Mouse (Mus musculus): ENCODE data around the gene Myl3. TPM values are rescaled to one million over a fixed set of nuclear protein-coding genes. Genes with fewer than 3 reads are reported as not detected.

Myl3 gene
- polyA plus RNA-seq, 1 experiment from 2014 or later = 0.66 TPM

GRCm38 (mm10) chr9:110718810-110719209 lies 22.9 kb upstream of the Myl3 start:
- H3K9ac ChIP-seq (replicated peaks; ENCODE audit: low read depth, low read length) = no peak overlapping the region
- no peaks in the 10 kb centered on the region for H3K9me3 ChIP-seq (ENCODE audit: control insufficient read depth, low read length)
- no peak for ATAC-seq (ENCODE audit: low read depth)
- H3K27me3 ChIP-seq (ENCODE audit: control insufficient read depth, insufficient read depth, low read length) = no peaks in the 10 kb centered on the region
- H3K4me1 ChIP-seq (ENCODE audit: control insufficient read depth, insufficient read depth, low read length) = no peaks in the 10 kb centered on the region
- no peak overlapping the region for H3K27ac ChIP-seq (ENCODE audit: low read depth, low read length)
- no peaks in the 10 kb centered on the region for H3K36me3 ChIP-seq (ENCODE audit: control insufficient read depth, insufficient read depth, low read length)
- no peak overlapping the region for H3K4me2 ChIP-seq (ENCODE audit: low read depth, low read length)
- 79% methylated on average over 3 of the region's 3 CpGs for WGBS
- no peak overlapping the region for H3K4me3 ChIP-seq (ENCODE audit: low read depth, low read length)

GRCm38 (mm10) chr9:110719977-110720376 lies 21.7 kb upstream of the Myl3 start:
- H3K27ac ChIP-seq (ENCODE audit: low read depth, low read length) = no peak overlapping the region
- 67% methylated on average over 5 of the region's 5 CpGs for WGBS
- no peak for ATAC-seq (ENCODE audit: low read depth)
- H3K9ac ChIP-seq (replicated peaks; ENCODE audit: low read depth, low read length) = no peak overlapping the region
- no peaks in the 10 kb centered on the region for H3K36me3 ChIP-seq (ENCODE audit: control insufficient read depth, insufficient read depth, low read length)
- H3K9me3 ChIP-seq (ENCODE audit: control insufficient read depth, low read length) = no peaks in the 10 kb centered on the region
- H3K27me3 ChIP-seq (ENCODE audit: control insufficient read depth, insufficient read depth, low read length) = no peaks in the 10 kb centered on the region
- no peak overlapping the region for H3K4me2 ChIP-seq (ENCODE audit: low read depth, low read length)
- H3K4me3 ChIP-seq (ENCODE audit: low read depth, low read length) = no peak overlapping the region
- H3K4me1 ChIP-seq (ENCODE audit: control insufficient read depth, insufficient read depth, low read length) = no peaks in the 10 kb centered on the region

GRCm38 (mm10) chr9:110722060-110722459 lies 19.6 kb upstream of the Myl3 start:
- H3K9me3 ChIP-seq (ENCODE audit: control insufficient read depth, low read length) = no peaks in the 10 kb centered on the region
- H3K27ac ChIP-seq (ENCODE audit: low read depth, low read length) = no peak overlapping the region
- H3K4me1 ChIP-seq (ENCODE audit: control insufficient read depth, insufficient read depth, low read length) = peaks cover 8% of the 10 kb centered on the region; the same call in 1 of the 2 replicates
- H3K27me3 ChIP-seq (ENCODE audit: control insufficient read depth, insufficient read depth, low read length) = no peaks in the 10 kb centered on the region
- no peak for ATAC-seq (ENCODE audit: low read depth)
- H3K4me2 ChIP-seq (ENCODE audit: low read depth, low read length) = no peak overlapping the region
- 67% methylated on average over 10 of the region's 10 CpGs for WGBS
- H3K9ac ChIP-seq (replicated peaks; ENCODE audit: low read depth, low read length) = no peak overlapping the region
- H3K36me3 ChIP-seq (ENCODE audit: control insufficient read depth, insufficient read depth, low read length) = no peaks in the 10 kb centered on the region
- no peak overlapping the region for H3K4me3 ChIP-seq (ENCODE audit: low read depth, low read length)

GRCm38 (mm10) chr9:110725721-110726135 lies 15.9 kb upstream of the Myl3 start:
- 11% methylated on average over 9 of the region's 9 CpGs for WGBS
- peak; percentile 50; the same call in 1 of the 2 replicates for ATAC-seq (ENCODE audit: low read depth)
- no peaks in the 10 kb centered on the region for H3K9me3 ChIP-seq (ENCODE audit: control insufficient read depth, low read length)
- no peaks in the 10 kb centered on the region for H3K36me3 ChIP-seq (ENCODE audit: control insufficient read depth, insufficient read depth, low read length)
- no peaks in the 10 kb centered on the region for H3K27me3 ChIP-seq (ENCODE audit: control insufficient read depth, insufficient read depth, low read length)
- no peak overlapping the region for H3K4me2 ChIP-seq (ENCODE audit: low read depth, low read length)
- no peak overlapping the region for H3K9ac ChIP-seq (replicated peaks; ENCODE audit: low read depth, low read length)
- H3K27ac ChIP-seq (ENCODE audit: low read depth, low read length) = no peak overlapping the region
- H3K4me3 ChIP-seq (ENCODE audit: low read depth, low read length) = no peak overlapping the region
- H3K4me1 ChIP-seq (ENCODE audit: control insufficient read depth, insufficient read depth, low read length) = peaks cover 12% of the 10 kb centered on the region; the same call in 1 of the 2 replicates

DNA sequence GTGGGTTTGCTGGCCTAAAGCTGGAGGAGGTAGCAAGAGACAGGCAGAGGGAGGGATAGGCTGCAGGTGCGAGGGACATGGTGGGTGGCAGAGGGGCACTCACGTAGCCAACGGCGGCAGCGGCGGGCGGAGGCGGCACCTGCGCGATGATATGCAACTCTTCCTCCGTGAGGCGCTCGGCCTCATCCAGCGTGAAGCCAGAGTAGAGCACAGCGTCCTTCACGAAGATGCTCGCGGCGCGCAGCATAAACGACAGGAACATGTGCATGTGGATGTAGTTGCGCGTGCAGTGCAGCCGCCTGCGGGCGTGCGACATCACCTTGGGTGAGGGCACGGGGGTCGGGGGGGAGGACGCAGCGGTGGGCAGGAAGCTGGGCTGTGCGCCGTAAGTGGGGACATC lies 14.8 kb upstream of the Myl3 start:
- H3K27me3 ChIP-seq (ENCODE audit: control insufficient read depth, insufficient read depth, low read length) = no peaks in the 10 kb centered on the region
- no peaks in the 10 kb centered on the region for H3K36me3 ChIP-seq (ENCODE audit: control insufficient read depth, insufficient read depth, low read length)
- 15% methylated on average over 33 of the region's 33 CpGs for WGBS
- H3K4me3 ChIP-seq (ENCODE audit: low read depth, low read length) = peak overlapping the region; percentile 8; the same call in 1 of the 2 replicates
- H3K27ac ChIP-seq (ENCODE audit: low read depth, low read length) = no peak overlapping the region
- H3K9ac ChIP-seq (replicated peaks; ENCODE audit: low read depth, low read length) = peak overlapping the region; percentile 16; the same call in 1 of the 2 replicates
- H3K9me3 ChIP-seq (ENCODE audit: control insufficient read depth, low read length) = no peaks in the 10 kb centered on the region
- peaks cover 12% of the 10 kb centered on the region; the same call in 1 of the 2 replicates for H3K4me1 ChIP-seq (ENCODE audit: control insufficient read depth, insufficient read depth, low read length)
- peak overlapping the region; percentile 43 for H3K4me2 ChIP-seq (ENCODE audit: low read depth, low read length)
- peak; percentile 38; the same call in 1 of the 2 replicates for ATAC-seq (ENCODE audit: low read depth)

GRCm38 (mm10) chr9:110729841-110730240 lies 11.8 kb upstream of the Myl3 start:
- Histone ChIP-seq H3K9ac (replicated peaks; ENCODE audit: low read depth, low read length) (no peak overlapping the region), H3K9me3 (ENCODE audit: control insufficient read depth, low read length) (no peaks in the 10 kb centered on the region), H3K27ac (ENCODE audit: low read depth, low read length) (no peak overlapping the region), H3K4me1 (ENCODE audit: control insufficient read depth, insufficient read depth, low read length) (peaks cover 17% of the 10 kb centered on the region; the same call in 1 of the 2 replicates), H3K36me3 (ENCODE audit: control insufficient read depth, insufficient read depth, low read length) (no peaks in the 10 kb centered on the region), H3K4me3 (ENCODE audit: low read depth, low read length) (no peak overlapping the region), H3K27me3 (ENCODE audit: control insufficient read depth, insufficient read depth, low read length) (no peaks in the 10 kb centered on the region), H3K4me2 (ENCODE audit: low read depth, low read length) (no peak overlapping the region)
- no peak for ATAC-seq (ENCODE audit: low read depth)
- WGBS = 26% methylated on average over 8 of the region's 8 CpGs

GRCm38 (mm10) chr9:110731859-110732258 lies 9.8 kb upstream of the Myl3 start:
- Histone ChIP-seq H3K9me3 (ENCODE audit: control insufficient read depth, low read length) (no peaks in the 10 kb centered on the region), H3K27ac (ENCODE audit: low read depth, low read length) (no peak overlapping the region), H3K4me2 (ENCODE audit: low read depth, low read length) (no peak overlapping the region), H3K9ac (replicated peaks; ENCODE audit: low read depth, low read length) (no peak overlapping the region), H3K4me1 (ENCODE audit: control insufficient read depth, insufficient read depth, low read length) (peaks cover 11% of the 10 kb centered on the region; the same call in 1 of the 2 replicates), H3K4me3 (ENCODE audit: low read depth, low read length) (no peak overlapping the region), H3K27me3 (ENCODE audit: control insufficient read depth, insufficient read depth, low read length) (no peaks in the 10 kb centered on the region), H3K36me3 (ENCODE audit: control insufficient read depth, insufficient read depth, low read length) (no peaks in the 10 kb centered on the region)
- ATAC-seq (ENCODE audit: low read depth) = no peak
- 55% methylated on average over 4 of the region's 4 CpGs for WGBS

DNA sequence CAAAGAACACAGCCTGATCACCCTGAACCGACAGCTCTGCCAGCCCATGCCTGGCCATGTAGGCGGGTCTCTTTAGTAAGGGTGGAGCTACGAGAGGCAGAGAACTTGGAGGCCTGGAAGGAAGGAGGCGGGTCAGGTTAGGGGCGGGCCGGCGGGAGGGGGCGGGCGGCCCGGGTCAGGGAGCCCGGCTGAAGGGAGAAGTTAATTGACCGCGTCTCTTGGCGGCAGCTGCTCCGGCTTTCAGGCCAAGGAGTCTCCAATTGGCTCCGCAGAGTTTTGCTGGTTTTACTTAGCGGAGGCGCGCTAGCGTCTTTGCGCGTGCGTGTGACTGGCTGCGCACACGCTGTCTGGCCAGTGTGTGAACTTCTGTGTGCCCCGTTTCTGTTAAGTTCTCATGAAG lies 9.0 kb upstream of the Myl3 start:
- Histone ChIP-seq H3K4me1 (ENCODE audit: control insufficient read depth, insufficient read depth, low read length) (0 out of 2 replicates have a peak, but pooled peaks cover 5% of the 10 kb centered on the region), H3K27ac (ENCODE audit: low read depth, low read length) (no peak overlapping the region), H3K36me3 (ENCODE audit: control insufficient read depth, insufficient read depth, low read length) (no peaks in the 10 kb centered on the region), H3K27me3 (ENCODE audit: control insufficient read depth, insufficient read depth, low read length) (no peaks in the 10 kb centered on the region), H3K9me3 (ENCODE audit: control insufficient read depth, low read length) (no peaks in the 10 kb centered on the region), H3K4me2 (ENCODE audit: low read depth, low read length) (peak overlapping the region; percentile 57), H3K9ac (replicated peaks; ENCODE audit: low read depth, low read length) (peak overlapping the region; percentile 29; the same call in 1 of the 2 replicates), H3K4me3 (ENCODE audit: low read depth, low read length) (peak overlapping the region; percentile 29)
- peak; percentile 87 for ATAC-seq (ENCODE audit: low read depth)
- under 1% methylated on average over 26 of the region's 26 CpGs for WGBS

- Histone ChIP-seq H3K4me3 (ENCODE audit: low read depth, low read length) (peak overlapping the region; percentile 29), H3K4me1 (ENCODE audit: control insufficient read depth, insufficient read depth, low read length) (0 out of 2 replicates have a peak, but pooled peaks cover 5% of the 10 kb centered on the region), H3K27me3 (ENCODE audit: control insufficient read depth, insufficient read depth, low read length) (no peaks in the 10 kb centered on the region), H3K9ac (replicated peaks; ENCODE audit: low read depth, low read length) (peak overlapping the region; percentile 29; the same call in 1 of the 2 replicates), H3K27ac (ENCODE audit: low read depth, low read length) (no peak overlapping the region), H3K36me3 (ENCODE audit: control insufficient read depth, insufficient read depth, low read length) (no peaks in the 10 kb centered on the region), H3K4me2 (ENCODE audit: low read depth, low read length) (peak overlapping the region; percentile 57), H3K9me3 (ENCODE audit: control insufficient read depth, low read length) (no peaks in the 10 kb centered on the region)
- no peak for ATAC-seq (ENCODE audit: low read depth)
- WGBS = 14% methylated on average over 8 of the region's 8 CpGs
Measured at GRCm38 (mm10) chr9:110733102-110733501, 8.6 kb upstream of the Myl3 start.
